Mouse (Mus musculus): ENCODE measurements around the gene Olfr1023. TPM values are rescaled to one million over a fixed set of nuclear protein-coding genes. Genes with fewer than 3 reads are reported as not detected.

Olfr1023 gene
- total RNA-seq (2014; rRNA removed; ENCODE audit: low replicate concordance) (not detected in 2 replicates), polyA plus RNA-seq (2015; fragmentation: Nextera tagmentation; extraction: Ambion mirVana) (not detected in 2 replicates)

- Histone ChIP-seq H3K36me3 (replicated peaks; ENCODE audit: control insufficient read depth, insufficient read depth, low read length) (no peaks in the 10 kb centered on the region), H3K9me3 (replicated peaks; ENCODE audit: control insufficient read depth, low read length) (no peaks in the 10 kb centered on the region), H3K27me3 (ENCODE audit: control insufficient read depth, insufficient read depth, low read length) (no peaks in the 10 kb centered on the region), H3K4me3 (ENCODE audit: low read depth, low read length) (no peak within 1 kb of the TSS), H3K4me1 (ENCODE audit: control insufficient read depth, insufficient read depth) (no peaks in the 10 kb centered on the region), H3K27ac (ENCODE audit: low read depth) (no peak within 1 kb of the TSS), H3K9ac (replicated peaks; ENCODE audit: low read depth, low read length) (no peak within 1 kb of the TSS), H3K4me2 (ENCODE audit: low read depth, low read length) (no peak within 1 kb of the TSS)
- TF ChIP-seq CTCF (IDR thresholded peaks at IDR 0.05; ENCODE audit: low read depth): no peak
- no peak for TF ChIP-seq EP300 (IDR thresholded peaks at IDR 0.05; ENCODE audit: low read depth)
- 51% methylated on average over 2 of the region's 2 CpGs for WGBS
- ATAC-seq (ENCODE audit: insufficient read depth, low read depth) (no peak), DNase-seq (ENCODE audit: low spot score) (no peak)
Observed at GRCm38 (mm10) chr2:85885340-85885739, at the start of gene Olfr1023. TSS of gene Olfr1023 (plus strand) at chr2:85885640.

- Histone ChIP-seq H3K36me3 (replicated peaks; ENCODE audit: control insufficient read depth, insufficient read depth, low read length) (no peaks in the 10 kb centered on the region), H3K9ac (replicated peaks; ENCODE audit: low read depth, low read length) (no peak within 1 kb of the TSS), H3K4me2 (ENCODE audit: low read depth, low read length) (no peak within 1 kb of the TSS), H3K27me3 (ENCODE audit: control insufficient read depth, insufficient read depth, low read length) (no peaks in the 10 kb centered on the region), H3K27ac (ENCODE audit: low read depth) (no peak within 1 kb of the TSS), H3K9me3 (replicated peaks; ENCODE audit: control insufficient read depth, low read length) (no peaks in the 10 kb centered on the region), H3K4me1 (ENCODE audit: control insufficient read depth, insufficient read depth) (no peaks in the 10 kb centered on the region), H3K4me3 (ENCODE audit: low read depth, low read length) (no peak within 1 kb of the TSS)
- no peak for ATAC-seq (ENCODE audit: insufficient read depth, low read depth)
- no peak for DNase-seq (ENCODE audit: low spot score)
- no peak for TF ChIP-seq CTCF (IDR thresholded peaks at IDR 0.05; ENCODE audit: low read depth)
- no peak for TF ChIP-seq EP300 (IDR thresholded peaks at IDR 0.05; ENCODE audit: low read depth)
Observed at GRCm38 (mm10) chr2:85845383-85845782, 40.1 kb upstream of the Olfr1023 start, which contains the start of gene Olfr1019. TSS of gene Olfr1019 (minus strand) at chr2:85845483.

- WGBS: 67% methylated on average over 1 of the region's 1 CpGs
Observed at GRCm38 (mm10) chr2:85846730-85847129, 38.7 kb upstream of the Olfr1023 start, which contains the start of gene Olfr1020. TSS of gene Olfr1020 (plus strand) at chr2:85847030.

GRCm38 (mm10) chr2:85868294-85868693 is 17.1 kb upstream of the Olfr1023 start, which contains the start of gene Olfr1022:
TSS of gene Olfr1022 (plus strand) at chr2:85868594.
- Histone ChIP-seq H3K27ac (ENCODE audit: low read depth) (no peak within 1 kb of the TSS), H3K36me3 (replicated peaks; ENCODE audit: control insufficient read depth, insufficient read depth, low read length) (no peaks in the 10 kb centered on the region), H3K9ac (replicated peaks; ENCODE audit: low read depth, low read length) (no peak within 1 kb of the TSS), H3K27me3 (ENCODE audit: control insufficient read depth, insufficient read depth, low read length) (no peaks in the 10 kb centered on the region), H3K9me3 (replicated peaks; ENCODE audit: control insufficient read depth, low read length) (no peaks in the 10 kb centered on the region), H3K4me2 (ENCODE audit: low read depth, low read length) (no peak within 1 kb of the TSS), H3K4me1 (ENCODE audit: control insufficient read depth, insufficient read depth) (no peaks in the 10 kb centered on the region), H3K4me3 (ENCODE audit: low read depth, low read length) (no peak within 1 kb of the TSS)
- WGBS: 39% methylated on average over 2 of the region's 2 CpGs
- TF ChIP-seq CTCF (IDR thresholded peaks at IDR 0.05; ENCODE audit: low read depth): no peak
- no peak for TF ChIP-seq EP300 (IDR thresholded peaks at IDR 0.05; ENCODE audit: low read depth)
- DNase-seq (ENCODE audit: low spot score): no peak
- ATAC-seq (ENCODE audit: insufficient read depth, low read depth): no peak

More at GRCm38 (mm10) chr2:85846730-85847129, 38.7 kb upstream of the Olfr1023 start, which contains the start of gene Olfr1020:
- Histone ChIP-seq H3K4me3 (ENCODE audit: low read depth, low read length) (no peak within 1 kb of the TSS), H3K9me3 (replicated peaks; ENCODE audit: control insufficient read depth, low read length) (no peaks in the 10 kb centered on the region), H3K27me3 (ENCODE audit: control insufficient read depth, insufficient read depth, low read length) (no peaks in the 10 kb centered on the region), H3K4me1 (ENCODE audit: control insufficient read depth, insufficient read depth) (no peaks in the 10 kb centered on the region), H3K9ac (replicated peaks; ENCODE audit: low read depth, low read length) (no peak within 1 kb of the TSS), H3K27ac (ENCODE audit: low read depth) (no peak within 1 kb of the TSS), H3K36me3 (replicated peaks; ENCODE audit: control insufficient read depth, insufficient read depth, low read length) (no peaks in the 10 kb centered on the region), H3K4me2 (ENCODE audit: low read depth, low read length) (no peak within 1 kb of the TSS)
- TF ChIP-seq CTCF (IDR thresholded peaks at IDR 0.05; ENCODE audit: low read depth) (no peak), EP300 (IDR thresholded peaks at IDR 0.05; ENCODE audit: low read depth) (no peak)
- DNase-seq (ENCODE audit: low spot score) (no peak), ATAC-seq (ENCODE audit: insufficient read depth, low read depth) (no peak)

- Histone ChIP-seq H3K4me2 (ENCODE audit: low read depth, low read length) (no peak within 1 kb of the TSS), H3K36me3 (replicated peaks; ENCODE audit: control insufficient read depth, insufficient read depth, low read length) (no peaks in the 10 kb centered on the region), H3K9ac (replicated peaks; ENCODE audit: low read depth, low read length) (no peak within 1 kb of the TSS), H3K27me3 (ENCODE audit: control insufficient read depth, insufficient read depth, low read length) (no peaks in the 10 kb centered on the region), H3K4me3 (ENCODE audit: low read depth, low read length) (no peak within 1 kb of the TSS), H3K27ac (ENCODE audit: low read depth) (no peak within 1 kb of the TSS), H3K4me1 (ENCODE audit: control insufficient read depth, insufficient read depth) (no peaks in the 10 kb centered on the region), H3K9me3 (replicated peaks; ENCODE audit: control insufficient read depth, low read length) (no peaks in the 10 kb centered on the region)
- 77% methylated on average over 3 of the region's 3 CpGs for WGBS
- ATAC-seq (ENCODE audit: insufficient read depth, low read depth): no peak
- DNase-seq (ENCODE audit: low spot score): no peak
- TF ChIP-seq CTCF (IDR thresholded peaks at IDR 0.05; ENCODE audit: low read depth): no peak
- no peak for TF ChIP-seq EP300 (IDR thresholded peaks at IDR 0.05; ENCODE audit: low read depth)
Observed at GRCm38 (mm10) chr2:85904952-85905351, 19.5 kb downstream of the Olfr1023 start, which contains the start of gene Olfr1024. TSS of gene Olfr1024 (minus strand) at chr2:85905052.

GRCm38 (mm10) chr2:85913197-85913596 is 27.8 kb downstream of the Olfr1023 start:
- Histone ChIP-seq H3K4me1 (ENCODE audit: control insufficient read depth, insufficient read depth) (no peaks in the 10 kb centered on the region), H3K36me3 (replicated peaks; ENCODE audit: control insufficient read depth, insufficient read depth, low read length) (no peaks in the 10 kb centered on the region), H3K4me3 (ENCODE audit: low read depth, low read length) (no peak overlapping the region), H3K9me3 (replicated peaks; ENCODE audit: control insufficient read depth, low read length) (no peaks in the 10 kb centered on the region), H3K27ac (ENCODE audit: low read depth) (no peak overlapping the region), H3K27me3 (ENCODE audit: control insufficient read depth, insufficient read depth, low read length) (no peaks in the 10 kb centered on the region), H3K9ac (replicated peaks; ENCODE audit: low read depth, low read length) (no peak overlapping the region), H3K4me2 (ENCODE audit: low read depth, low read length) (no peak overlapping the region)
- TF ChIP-seq CTCF (IDR thresholded peaks at IDR 0.05; ENCODE audit: low read depth) (no peak), EP300 (IDR thresholded peaks at IDR 0.05; ENCODE audit: low read depth) (no peak)
- DNase-seq (ENCODE audit: low spot score): no peak
- ATAC-seq (ENCODE audit: insufficient read depth, low read depth): no peak

All from heart, postnatal 0 days (tissue).